Mouse (Mus musculus) erythroblast, embryonic 14.5 days (primary cell): Measurements from ENCODE around the gene Msi2. TPM values are rescaled to one million over a fixed set of nuclear protein-coding genes. Genes with fewer than 3 reads are reported as not detected.

Experiments
- H3K27me3 ChIP-seq: 2 replicates; pipeline ENCODE4 v1.6.1; 2012; ENCODE audit warnings: inconsistent platforms; ENCODE audit not compliant: control insufficient read depth
- H3K36me3 ChIP-seq: 2 replicates; pipeline ENCODE4 v1.6.1; 2012; ENCODE audit warnings: mild to moderate bottlenecking, inconsistent platforms; ENCODE audit not compliant: control insufficient read depth
- H3K4me1 ChIP-seq: 2 replicates; pipeline ENCODE4 v1.6.1; 2012; ENCODE audit warnings: inconsistent platforms; ENCODE audit not compliant: control insufficient read depth
- H3K4me3 ChIP-seq: replicated peaks from 2 replicates; pipeline ENCODE3; 2012; ENCODE audit warnings: moderate library complexity, mild to moderate bottlenecking, inconsistent platforms
- H3K9me3 ChIP-seq: 2 replicates; pipeline ENCODE4 v1.6.1; 2012; ENCODE audit warnings: low read length, inconsistent platforms, mixed read lengths; ENCODE audit not compliant: control insufficient read depth
- GATA1 ChIP-seq: IDR thresholded peaks from 2 replicates; pipeline ENCODE4 v1.6.1; 2012; ENCODE audit warnings: low read length, inconsistent platforms, mixed read lengths
- TAL1 ChIP-seq: IDR thresholded peaks from 3 replicates; pipeline ENCODE4 v1.6.1; 2012; ENCODE audit warnings: low read length, inconsistent platforms, mixed read lengths
- polyA plus RNA-seq: library from polyadenylated mRNA; stranded (reverse); fragments of >175 nt; gene quantifications from 2 replicates; pipeline ENCODE4 v1.2.3, GENCODE M21; 2012

Gene Msi2
- polyA plus RNA-seq, 1 experiment, result 0.45 TPM

GRCm38 (mm10) chr11:88514151-88514926, 204.0 kb downstream of the Msi2 start:
- Histone ChIP-seq H3K9me3 (no peaks in the 10 kb centered on the region), H3K4me3 (no peak overlapping the region), H3K36me3 (no peaks in the 10 kb centered on the region), H3K4me1 (no peaks in the 10 kb centered on the region), H3K27me3 (no peaks in the 10 kb centered on the region)
- no peak for TF ChIP-seq GATA1
- TF ChIP-seq TAL1, result no peak

- TF ChIP-seq TAL1 (no peak), GATA1 (no peak)
- no peaks in the 10 kb centered on the region for H3K36me3 ChIP-seq
- no peaks in the 10 kb centered on the region for H3K9me3 ChIP-seq
- no peaks in the 10 kb centered on the region for H3K27me3 ChIP-seq
- H3K4me1 ChIP-seq, result no peaks in the 10 kb centered on the region
- H3K4me3 ChIP-seq, result no peak overlapping the region
Observed at GRCm38 (mm10) chr11:88512580-88512979, 205.7 kb downstream of the Msi2 start.

- no peak for TF ChIP-seq TAL1
- TF ChIP-seq GATA1, result no peak
- H3K9me3 ChIP-seq, result no peaks in the 10 kb centered on the region
Observed at GRCm38 (mm10) chr11:88510282-88510850, 207.9 kb downstream of the Msi2 start.

GRCm38 (mm10) chr11:88509464-88509863, 208.8 kb downstream of the Msi2 start:
- H3K9me3 ChIP-seq, result no peaks in the 10 kb centered on the region
- no peaks in the 10 kb centered on the region for H3K27me3 ChIP-seq
- H3K36me3 ChIP-seq, result no peaks in the 10 kb centered on the region
- TF ChIP-seq GATA1 (no peak), TAL1 (no peak)
- H3K4me1 ChIP-seq, result no peaks in the 10 kb centered on the region
- H3K4me3 ChIP-seq, result no peak overlapping the region

More at GRCm38 (mm10) chr11:88510282-88510850, 207.9 kb downstream of the Msi2 start:
- no peak overlapping the region for H3K4me3 ChIP-seq
- H3K4me1 ChIP-seq, result no peaks in the 10 kb centered on the region
- H3K36me3 ChIP-seq, result no peaks in the 10 kb centered on the region
- no peaks in the 10 kb centered on the region for H3K27me3 ChIP-seq

GRCm38 (mm10) chr11:88508133-88508532, 210.2 kb downstream of the Msi2 start:
- H3K36me3 ChIP-seq, result no peaks in the 10 kb centered on the region
- no peaks in the 10 kb centered on the region for H3K9me3 ChIP-seq
- no peaks in the 10 kb centered on the region for H3K27me3 ChIP-seq
- H3K4me1 ChIP-seq, result no peaks in the 10 kb centered on the region
- H3K4me3 ChIP-seq, result no peak overlapping the region
- TF ChIP-seq GATA1 (no peak), TAL1 (no peak)

- Histone ChIP-seq H3K4me1 (no peaks in the 10 kb centered on the region), H3K4me3 (no peak overlapping the region), H3K9me3 (no peaks in the 10 kb centered on the region), H3K27me3 (no peaks in the 10 kb centered on the region), H3K36me3 (no peaks in the 10 kb centered on the region)
- TF ChIP-seq TAL1 (no peak), GATA1 (no peak)
Observed at GRCm38 (mm10) chr11:88506544-88507419, 211.5 kb downstream of the Msi2 start.

- no peak overlapping the region for H3K4me3 ChIP-seq
- no peaks in the 10 kb centered on the region for H3K27me3 ChIP-seq
- no peaks in the 10 kb centered on the region for H3K36me3 ChIP-seq
- no peak for TF ChIP-seq TAL1
- no peak for TF ChIP-seq GATA1
- H3K4me1 ChIP-seq, result no peaks in the 10 kb centered on the region
- no peaks in the 10 kb centered on the region for H3K9me3 ChIP-seq
Observed at GRCm38 (mm10) chr11:88506109-88506508, 212.2 kb downstream of the Msi2 start.

- peaks cover 3% of the 10 kb centered on the region for H3K4me1 ChIP-seq
- H3K36me3 ChIP-seq, result no peaks in the 10 kb centered on the region
- TF ChIP-seq TAL1 (no peak), GATA1 (no peak)
- no peaks in the 10 kb centered on the region for H3K27me3 ChIP-seq
- no peaks in the 10 kb centered on the region for H3K9me3 ChIP-seq
- H3K4me3 ChIP-seq, result no peak overlapping the region
Observed at GRCm38 (mm10) chr11:88502566-88502965, 215.7 kb downstream of the Msi2 start.

GRCm38 (mm10) chr11:88498491-88498890, 219.8 kb downstream of the Msi2 start:
- peaks cover 3% of the 10 kb centered on the region for H3K4me1 ChIP-seq
- H3K27me3 ChIP-seq, result no peaks in the 10 kb centered on the region
- no peak overlapping the region for H3K4me3 ChIP-seq
- no peaks in the 10 kb centered on the region for H3K36me3 ChIP-seq
- no peak for TF ChIP-seq GATA1
- TF ChIP-seq TAL1, result no peak
- no peaks in the 10 kb centered on the region for H3K9me3 ChIP-seq
